Mouse (Mus musculus) thymus, postnatal 0 days (tissue): ENCODE results near the gene Mkln1. TPM values are rescaled to one million over a fixed set of nuclear protein-coding genes. Genes with fewer than 3 reads are reported as not detected.

Experiments
- DNase-seq: peaks from one replicate; pipeline ENCODE4 v3.0.0-alpha.2; 2015; ENCODE audit warnings: low spot score
- polyA plus RNA-seq: library from polyadenylated mRNA; unstranded; fragments of >200 nt; fragmentation: Nextera tagmentation; extraction: Ambion mirVana; gene quantifications from 2 replicates; pipeline ENCODE4 v1.2.1, GENCODE M21; 2015

Mkln1 gene
- polyA plus RNA-seq = 207 and 217 TPM in 2 replicates

- DNase-seq = peak; percentile 82
Measured at GRCm38 (mm10) chr6:31398431-31399205, at the start of gene Mkln1. TSS of gene Mkln1 (plus strand) at chr6:31398735.

DNA sequence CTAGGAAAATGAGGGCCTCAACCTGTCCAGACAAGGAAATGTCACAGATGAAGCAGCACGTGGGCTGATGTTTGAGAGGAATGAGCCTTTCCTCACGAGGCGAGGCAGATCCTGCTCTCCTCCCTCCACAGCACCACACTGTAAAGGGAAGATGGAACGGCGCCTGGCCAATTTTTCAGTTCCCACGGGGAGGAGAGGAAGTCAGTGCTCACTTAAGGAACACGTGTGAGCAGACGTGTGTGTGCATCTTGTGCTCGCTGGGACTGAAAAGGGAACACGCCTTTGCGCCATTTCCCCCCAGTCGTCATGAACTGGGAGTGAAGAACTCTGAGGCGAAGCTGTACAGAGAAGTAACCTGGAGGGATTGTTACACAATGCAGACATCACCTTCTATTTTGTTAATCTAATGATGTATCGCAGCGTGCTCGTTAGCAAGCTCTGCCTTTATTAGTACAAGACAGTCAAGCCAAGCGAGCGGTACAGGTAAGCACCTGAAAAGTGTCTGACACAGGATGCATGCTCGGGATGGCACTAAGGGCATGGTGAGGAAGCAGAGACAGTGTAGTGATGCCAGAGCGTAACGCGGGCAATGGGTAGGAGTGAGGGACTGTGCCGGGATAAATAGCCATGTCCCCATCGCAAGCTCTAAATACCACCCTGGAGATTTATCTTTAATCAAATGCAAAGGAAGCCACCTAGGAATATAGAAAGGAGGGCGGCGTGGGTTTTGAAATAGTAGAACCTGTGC, 41.9 kb upstream of the Mkln1 start:
- DNase-seq = no peak

GRCm38 (mm10) chr6:31357286-31357685, 41.2 kb upstream of the Mkln1 start:
- no peak for DNase-seq

- DNase-seq = no peak
Measured at GRCm38 (mm10) chr6:31362617-31363016, 35.9 kb upstream of the Mkln1 start.

DNA sequence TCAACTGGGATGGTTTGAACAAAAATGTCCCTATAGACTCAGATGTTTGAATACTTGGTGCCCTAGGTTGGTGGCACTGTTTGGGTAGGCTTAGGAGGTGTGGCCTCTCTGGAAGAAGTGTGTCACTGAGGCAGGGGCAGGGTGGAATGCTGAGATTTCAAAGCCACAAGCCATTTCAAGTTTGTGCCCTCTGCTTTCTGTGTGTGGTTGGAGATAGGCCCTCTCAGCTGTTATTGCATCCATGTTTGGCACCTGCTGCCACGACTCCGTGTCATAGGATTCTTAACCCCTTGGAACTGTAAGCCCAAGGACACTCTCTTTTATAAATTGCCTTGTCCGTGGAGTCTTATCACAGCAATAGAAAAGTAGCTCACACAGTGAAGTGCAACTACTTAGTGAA, 34.1 kb upstream of the Mkln1 start:
- DNase-seq = no peak

- DNase-seq = no peak
Measured at GRCm38 (mm10) chr6:31367947-31368346, 30.6 kb upstream of the Mkln1 start.

DNA sequence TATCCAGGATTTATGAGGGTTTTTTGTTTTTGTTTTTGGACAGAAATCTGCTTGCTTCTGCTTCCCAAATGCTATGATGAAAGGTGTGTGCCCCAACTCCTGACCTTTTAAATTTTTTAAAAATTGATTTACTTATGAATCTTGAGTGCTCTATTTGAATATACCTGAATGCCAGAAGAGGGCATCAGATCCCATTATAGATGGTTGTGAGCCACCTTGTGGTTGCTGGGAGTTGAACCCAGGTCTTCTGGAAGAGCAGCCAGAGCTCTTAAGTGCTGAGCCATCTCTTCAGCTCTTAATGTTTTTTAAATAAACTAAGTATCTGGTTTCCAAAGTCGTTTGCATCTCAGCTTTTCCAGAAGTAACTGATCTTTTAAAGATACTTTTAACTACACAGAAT, 30.0 kb upstream of the Mkln1 start:
- no peak for DNase-seq

DNA sequence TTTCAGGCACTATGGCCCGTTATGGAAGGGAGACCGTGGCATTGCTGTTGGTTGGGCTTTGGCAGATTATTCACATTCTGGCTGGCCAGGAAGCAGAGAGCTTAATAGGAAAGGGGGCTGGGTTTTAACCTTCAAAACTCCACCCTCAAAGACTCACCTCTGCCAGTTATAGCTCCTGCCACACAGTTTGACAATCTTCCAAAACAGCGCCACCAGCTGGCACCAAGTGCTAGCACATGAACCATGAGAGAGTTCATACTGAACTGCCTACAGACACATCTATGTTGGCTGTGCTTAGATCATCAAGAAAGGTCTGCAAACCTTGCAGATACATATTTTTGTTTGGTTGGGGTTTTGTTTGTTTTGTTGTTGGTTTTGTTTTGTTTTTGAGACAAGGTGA, 28.7 kb upstream of the Mkln1 start:
- no peak for DNase-seq

DNA sequence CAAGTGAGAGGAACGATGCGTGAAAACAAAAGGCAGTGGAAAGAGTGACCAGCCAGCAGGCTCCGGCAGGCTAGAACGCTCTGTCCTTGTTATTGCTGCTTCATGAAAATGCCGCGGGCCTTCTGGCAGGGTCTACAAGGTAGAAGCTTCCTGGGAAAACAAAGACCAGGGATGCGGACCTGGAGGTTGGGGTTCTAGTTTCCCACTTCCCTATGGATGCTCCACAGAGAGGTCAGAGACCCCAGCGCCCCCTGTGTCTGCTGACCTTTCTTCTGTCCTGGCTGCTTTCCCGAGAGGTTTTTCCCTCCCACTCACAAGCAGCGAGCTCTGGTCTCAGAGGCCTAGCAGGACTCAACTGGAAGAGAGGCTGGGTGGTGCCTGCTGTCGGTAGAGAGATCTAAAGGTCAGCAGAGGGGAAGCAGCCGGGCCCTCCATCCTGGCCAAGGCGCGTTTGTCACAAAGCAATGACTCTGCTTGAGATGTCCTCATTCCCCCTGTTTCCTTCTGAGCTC, 27.9 kb upstream of the Mkln1 start:
- no peak for DNase-seq

DNA sequence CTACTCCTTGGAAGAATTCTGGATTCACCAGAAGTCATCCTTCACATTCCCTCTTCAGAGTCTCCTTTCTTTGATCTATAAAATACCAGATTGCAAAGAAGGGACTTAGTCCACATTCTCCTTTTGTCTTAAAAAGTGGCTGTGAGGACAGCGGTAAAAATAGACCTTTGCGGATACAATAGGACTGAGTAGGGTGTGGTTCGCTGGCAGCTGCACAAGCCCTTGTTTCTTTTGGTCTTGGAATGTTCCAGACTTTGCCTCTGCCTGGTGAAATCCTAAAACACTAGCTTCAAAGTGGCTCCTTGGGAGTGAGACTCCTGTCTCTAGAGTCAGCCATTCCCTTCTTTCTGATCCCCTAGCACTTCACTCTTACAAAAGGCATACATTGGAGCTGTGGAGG, 27.4 kb upstream of the Mkln1 start:
- DNase-seq = no peak

GRCm38 (mm10) chr6:31372620-31373019, 25.9 kb upstream of the Mkln1 start:
- DNase-seq = no peak

DNA sequence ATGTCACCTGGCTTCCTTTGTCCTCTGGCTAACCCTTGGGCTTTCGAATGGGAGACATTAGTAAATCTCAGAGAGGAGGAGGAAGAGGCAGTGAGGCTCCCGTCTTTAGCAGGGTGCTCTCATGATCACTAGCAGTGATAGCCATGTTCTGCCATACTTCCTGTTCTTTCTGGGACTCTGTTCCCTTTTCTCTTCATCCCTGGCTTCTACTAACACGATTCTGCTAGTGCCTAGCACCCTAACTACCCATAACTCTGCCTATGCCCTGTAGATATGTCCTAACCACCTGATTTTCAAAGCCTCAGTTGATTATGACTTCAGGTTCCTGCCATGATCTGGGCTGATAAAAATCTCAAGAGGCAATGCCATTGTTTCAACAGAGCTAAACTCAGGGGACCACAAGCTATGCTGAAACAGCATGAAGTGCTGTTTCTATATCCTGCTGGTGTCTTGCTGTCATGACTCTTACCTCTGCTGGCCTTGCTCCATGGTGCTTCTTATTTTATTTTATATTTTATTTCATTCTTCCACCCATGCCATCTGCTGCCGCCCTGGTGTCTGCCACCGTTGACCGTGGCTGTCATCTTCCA, 25.4 kb upstream of the Mkln1 start:
- DNase-seq = no peak

- DNase-seq = no peak
Measured at GRCm38 (mm10) chr6:31382989-31383388, 15.5 kb upstream of the Mkln1 start.

DNA sequence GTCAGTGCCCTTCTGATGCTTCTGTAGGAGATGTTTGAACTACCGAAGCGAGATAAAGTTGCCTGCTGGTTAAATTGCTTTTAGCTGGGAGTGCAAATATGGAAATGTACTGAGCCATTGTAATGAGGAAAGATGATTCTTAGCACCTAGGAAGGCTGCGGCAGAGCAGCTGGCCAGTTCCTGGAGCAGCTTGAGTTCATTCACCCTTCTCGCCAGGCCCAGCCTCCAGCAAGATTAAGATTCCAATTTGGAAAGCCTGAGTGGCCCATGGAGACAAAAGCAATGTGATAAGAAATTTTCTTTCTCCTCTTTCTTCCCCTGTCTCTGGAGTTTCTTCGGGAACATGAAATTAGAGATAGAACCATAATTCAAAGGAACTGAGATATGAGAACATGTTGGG, 13.7 kb upstream of the Mkln1 start:
- no peak for DNase-seq

DNA sequence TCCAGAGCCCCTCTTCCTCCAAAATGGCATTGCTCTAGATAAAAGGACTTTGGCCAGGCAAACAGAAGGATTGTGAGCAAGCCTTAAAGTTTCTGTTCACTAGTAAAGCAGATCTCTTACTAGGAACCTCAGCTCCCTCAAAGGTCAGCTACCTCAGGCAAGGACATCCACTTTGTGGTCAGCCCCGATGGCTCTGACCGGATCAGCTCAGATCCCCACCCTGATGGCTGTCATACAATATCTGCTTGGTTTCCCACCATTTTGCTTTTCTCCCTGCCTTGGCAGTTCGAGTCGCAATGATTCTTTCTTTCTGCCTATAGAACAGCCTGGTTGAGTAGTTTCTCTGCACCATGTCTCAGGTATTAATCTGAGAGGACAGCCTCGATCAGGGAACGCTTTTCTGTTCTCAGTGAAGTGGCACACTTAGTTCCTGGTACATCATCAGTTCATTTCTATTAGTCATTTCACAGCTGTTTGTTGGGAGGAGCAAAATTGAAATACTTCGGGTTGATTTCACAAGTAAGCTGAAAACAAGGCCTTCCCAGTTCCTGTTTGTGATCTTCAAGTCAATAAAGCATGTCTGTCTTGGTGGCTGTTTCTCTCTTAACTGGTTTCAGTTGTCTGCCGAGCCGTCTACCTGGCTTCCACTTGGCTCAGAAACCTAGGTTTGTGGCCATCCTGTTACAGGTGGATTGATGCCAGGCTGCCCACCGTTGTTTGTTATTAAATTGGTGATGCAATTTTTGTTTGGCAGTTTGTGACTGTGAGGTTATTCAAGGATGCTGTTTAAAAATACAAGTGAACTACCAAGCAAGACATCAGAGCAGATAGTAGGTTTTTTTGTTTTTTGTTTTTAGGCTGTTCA, 13.0 kb upstream of the Mkln1 start:
- no peak for DNase-seq

GRCm38 (mm10) chr6:31389716-31390115, 8.8 kb upstream of the Mkln1 start:
- no peak for DNase-seq

DNA sequence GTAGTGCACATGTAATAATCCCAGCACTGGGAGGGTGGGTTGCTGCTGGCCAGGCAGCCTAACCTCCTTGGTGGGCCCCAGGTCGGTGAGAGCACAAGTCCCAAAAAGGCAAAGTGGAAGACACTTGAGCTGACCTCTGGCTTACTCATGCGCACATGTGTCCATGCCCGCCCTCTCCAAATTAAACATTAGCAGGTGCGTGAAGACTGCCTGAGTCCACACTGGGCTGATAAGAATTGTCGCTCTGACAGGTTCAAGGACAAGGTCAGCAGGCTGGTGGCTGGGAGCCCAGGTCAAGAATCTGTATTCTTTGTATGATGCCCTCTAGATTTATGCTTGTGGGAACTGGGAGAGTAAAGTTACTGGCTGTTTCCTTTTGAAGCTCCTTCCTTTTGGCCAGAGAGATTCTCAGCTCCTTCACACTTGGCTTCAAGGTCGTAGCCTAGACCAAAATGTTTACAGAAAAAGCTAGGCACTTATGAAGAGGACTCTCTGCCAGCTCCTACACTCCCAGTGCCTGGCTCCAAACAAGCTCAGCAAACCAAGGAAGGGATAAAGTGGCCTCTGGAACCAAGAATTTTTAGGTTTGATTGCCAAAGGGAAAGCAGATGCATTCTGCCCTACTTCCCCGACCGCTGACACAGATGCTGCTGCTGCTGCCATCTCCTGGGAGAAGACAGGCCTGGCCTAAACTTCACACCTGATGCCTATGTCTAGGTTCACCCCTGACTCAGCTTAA, 8.1 kb upstream of the Mkln1 start:
- peak; percentile 36 for DNase-seq

GRCm38 (mm10) chr6:31392871-31393270, 5.7 kb upstream of the Mkln1 start:
- no peak for DNase-seq

GRCm38 (mm10) chr6:31396118-31396517, 2.4 kb upstream of the Mkln1 start:
- no peak for DNase-seq

- no peak for DNase-seq
Measured at GRCm38 (mm10) chr6:31397308-31397707, 1.2 kb upstream of the Mkln1 start.
